Mouse (Mus musculus) cerebellum, adult 11-12 months (tissue): ENCODE data around the gene Zfpm1.
"Not testable (repeated sequence)": the region's sequence is repeated elsewhere in the genome, so short reads cannot be mapped to it uniquely, and the experiment has no call there.

Source experiments
- DNase-seq: peaks from one replicate; pipeline ENCODE4 v3.0.0; 2022

Gene Zfpm1

DNA sequence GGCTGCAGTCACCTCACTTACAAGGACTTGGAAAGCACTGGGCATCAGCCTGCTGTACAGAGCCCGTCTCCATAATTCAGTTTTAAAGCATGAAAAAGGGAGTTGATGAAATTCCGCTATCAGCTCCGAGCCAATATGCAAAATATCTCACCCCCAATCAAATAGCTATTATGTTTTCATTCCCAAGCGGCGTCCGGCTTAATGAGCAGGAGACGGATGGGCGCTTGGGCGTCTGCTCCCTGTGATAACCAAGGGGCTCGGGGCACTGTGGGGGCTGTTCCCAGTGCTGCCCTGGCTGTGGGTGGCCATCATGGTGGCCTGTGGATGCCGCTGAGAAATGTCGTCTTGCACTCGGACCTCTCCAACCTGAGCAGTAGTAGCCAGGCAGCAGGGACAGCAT, 19.1 kb downstream of the Zfpm1 start:
- DNase-seq = no peak

DNA sequence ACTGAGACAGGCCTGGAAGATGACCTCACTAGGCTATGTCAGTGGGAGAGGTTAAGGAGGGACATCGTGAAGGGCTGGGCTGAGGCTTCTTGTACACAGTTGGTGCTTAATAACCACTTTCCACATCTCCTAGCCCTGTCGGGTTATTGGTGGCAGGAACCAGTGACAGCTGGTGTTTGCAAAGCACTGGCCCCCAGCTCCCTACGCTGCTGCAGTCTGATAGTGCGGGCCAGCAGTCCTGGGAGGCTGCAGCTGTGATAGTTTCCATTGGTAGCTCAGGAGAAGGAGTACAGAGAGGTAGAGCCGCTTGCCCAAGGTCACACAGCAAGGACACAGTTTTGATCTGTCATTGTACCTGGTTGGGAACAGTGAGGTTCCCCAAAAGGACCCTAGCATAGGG, 19.9 kb downstream of the Zfpm1 start:
- DNase-seq = no peak

DNA sequence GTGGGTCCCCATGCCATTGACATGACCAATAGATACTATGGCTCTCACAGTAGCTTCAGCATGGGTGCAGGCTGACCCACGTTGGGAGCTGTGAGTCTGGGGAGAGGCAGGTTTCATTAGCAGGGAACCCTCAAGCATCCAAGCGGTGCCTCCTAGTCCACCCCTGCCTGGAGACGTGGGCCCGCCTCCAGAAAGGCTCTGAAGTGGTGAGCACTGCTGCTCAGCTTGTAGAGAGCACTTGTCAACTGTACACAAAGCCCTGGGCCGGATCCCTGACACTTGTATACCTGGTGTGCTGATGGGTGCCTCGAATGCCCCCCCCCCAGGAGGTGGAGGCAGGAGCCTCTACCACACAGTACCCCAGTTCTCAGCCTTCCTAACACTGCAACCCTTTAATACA, 21.5 kb downstream of the Zfpm1 start:
- no peak for DNase-seq

DNA sequence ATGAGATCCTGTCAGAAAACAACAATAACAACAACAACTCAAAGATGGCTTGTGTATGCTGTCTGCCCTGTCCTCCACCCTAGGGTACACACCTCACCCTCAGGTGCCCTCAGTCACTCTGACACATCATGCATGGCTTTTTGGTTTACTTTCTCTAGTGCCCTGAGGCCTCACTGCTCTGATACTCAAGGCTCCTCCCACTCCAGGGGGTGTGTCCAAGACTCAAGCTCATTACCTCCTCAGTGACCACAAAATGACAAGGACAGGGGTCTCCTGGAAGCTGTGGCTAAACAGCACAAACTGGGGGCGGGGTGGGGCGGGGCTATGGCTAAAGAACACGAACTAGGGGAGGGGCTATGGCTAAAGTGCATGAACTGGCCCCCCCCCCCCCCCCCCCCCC, 22.1 kb downstream of the Zfpm1 start:
- no peak for DNase-seq

DNA sequence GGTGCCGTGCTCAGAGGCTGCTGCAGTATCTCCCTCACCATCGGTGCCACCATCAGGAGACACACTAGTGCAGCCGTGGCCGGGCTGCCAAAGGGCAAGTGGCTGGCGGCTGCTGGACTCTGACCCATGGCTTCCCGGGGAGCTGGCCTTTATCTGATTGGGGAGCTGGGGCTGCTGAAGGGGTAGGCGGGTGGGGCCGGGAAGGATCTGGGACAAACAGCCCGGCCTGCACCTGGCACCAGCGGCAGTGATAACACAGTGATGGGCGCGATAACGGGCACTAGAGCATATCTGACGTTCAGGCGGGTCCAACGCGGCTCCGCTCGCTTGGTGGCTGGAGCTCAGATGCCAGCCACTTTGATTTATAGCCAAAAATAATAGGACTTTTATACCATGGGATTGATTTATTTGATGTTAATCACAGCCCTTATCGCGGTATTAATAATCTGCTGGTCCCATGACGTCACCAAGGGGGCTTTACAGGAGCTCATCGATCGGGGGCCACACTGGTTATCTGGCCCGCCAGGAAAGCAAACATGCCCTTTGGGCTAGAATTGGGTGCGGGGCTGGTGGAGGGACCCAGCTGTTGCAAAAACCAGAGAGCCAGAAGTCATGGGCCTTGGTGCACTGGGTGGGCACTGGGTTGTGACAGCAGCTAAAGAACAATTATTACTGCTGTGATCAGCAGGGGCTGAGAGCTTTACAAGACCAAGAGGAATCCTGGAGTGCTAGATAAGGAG, 24.9 kb downstream of the Zfpm1 start:
- DNase-seq = no peak

DNA sequence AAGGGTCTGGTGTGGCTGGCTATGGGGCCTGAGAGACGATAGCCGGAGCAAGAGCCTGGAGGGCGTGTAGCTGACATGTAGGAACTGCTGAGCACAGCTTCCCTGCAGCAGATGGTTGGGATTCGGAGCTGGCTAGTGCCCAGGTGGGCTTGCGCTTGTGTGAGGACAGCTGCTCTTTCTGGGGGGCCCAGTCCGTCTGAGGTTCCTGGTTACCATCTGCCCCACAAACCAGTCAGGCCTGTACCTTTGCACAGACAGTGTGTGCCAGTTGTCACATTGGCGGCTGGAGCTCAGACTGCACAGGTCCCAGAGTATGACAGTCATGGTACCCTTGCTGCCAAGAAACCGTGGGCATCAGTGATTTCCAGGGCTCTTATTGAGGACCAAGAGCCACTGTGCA, 25.9 kb downstream of the Zfpm1 start:
- peak; percentile 54 for DNase-seq

DNA sequence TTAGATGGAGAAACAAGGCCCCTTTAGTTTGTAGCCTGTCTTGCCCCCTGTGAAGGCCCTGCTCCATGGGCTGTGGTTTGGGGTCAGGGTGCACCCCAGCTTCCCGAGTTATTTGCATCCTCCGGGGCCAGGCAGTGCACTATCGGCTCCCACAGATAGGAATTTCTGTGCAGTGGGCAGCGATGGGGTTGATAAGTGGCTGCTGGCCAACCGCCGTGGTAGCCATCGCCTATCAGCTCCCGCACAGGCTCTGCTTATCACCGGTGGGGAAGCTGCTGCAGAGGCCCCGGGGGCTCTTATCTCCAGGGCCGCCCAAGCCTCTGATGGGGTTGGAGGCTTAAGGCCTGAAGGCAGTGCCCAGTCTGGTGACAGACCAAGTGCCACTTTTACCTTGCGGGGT, 27.3 kb downstream of the Zfpm1 start:
- no peak for DNase-seq

DNA sequence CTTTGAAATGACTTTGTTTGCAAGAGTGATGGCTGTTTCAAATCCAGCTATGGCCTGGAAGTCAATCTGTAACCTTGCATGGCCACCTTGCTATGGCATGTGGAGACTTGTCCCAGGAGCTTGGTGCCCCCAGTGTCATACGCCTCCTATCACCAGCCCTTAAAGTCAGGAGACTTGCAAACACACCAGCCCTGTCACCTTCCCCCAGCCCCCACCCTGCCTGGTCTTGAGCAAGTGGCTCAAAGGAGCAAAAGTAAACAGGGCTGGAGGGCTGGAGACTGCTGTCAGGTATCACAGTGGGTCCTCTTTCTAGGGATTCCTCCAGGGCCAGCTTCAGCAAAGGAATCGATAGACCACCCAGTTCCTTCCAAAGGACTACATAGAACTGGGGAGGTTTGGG, 29.2 kb downstream of the Zfpm1 start:
- no peak for DNase-seq

DNA sequence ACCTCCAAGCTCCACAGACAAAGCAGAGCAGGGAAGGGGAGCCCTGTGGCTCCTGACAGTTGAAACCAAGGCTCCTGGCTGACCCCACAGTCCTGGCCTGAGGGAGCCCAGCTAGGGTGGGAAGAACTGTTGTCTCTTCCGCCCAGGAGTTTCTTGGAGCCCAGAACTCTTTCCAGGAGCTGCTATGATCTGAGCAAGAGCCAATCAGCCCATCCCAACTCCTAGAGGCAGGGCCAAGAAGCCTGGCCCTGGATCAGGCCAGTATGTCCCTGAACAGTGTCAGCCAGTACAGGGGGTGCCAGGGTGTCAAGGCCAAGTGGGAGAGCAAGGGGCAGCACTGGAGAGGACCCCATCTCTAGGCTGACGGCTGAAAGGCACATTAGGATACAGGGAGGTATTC, 30.6 kb downstream of the Zfpm1 start:
- DNase-seq = no peak

DNA sequence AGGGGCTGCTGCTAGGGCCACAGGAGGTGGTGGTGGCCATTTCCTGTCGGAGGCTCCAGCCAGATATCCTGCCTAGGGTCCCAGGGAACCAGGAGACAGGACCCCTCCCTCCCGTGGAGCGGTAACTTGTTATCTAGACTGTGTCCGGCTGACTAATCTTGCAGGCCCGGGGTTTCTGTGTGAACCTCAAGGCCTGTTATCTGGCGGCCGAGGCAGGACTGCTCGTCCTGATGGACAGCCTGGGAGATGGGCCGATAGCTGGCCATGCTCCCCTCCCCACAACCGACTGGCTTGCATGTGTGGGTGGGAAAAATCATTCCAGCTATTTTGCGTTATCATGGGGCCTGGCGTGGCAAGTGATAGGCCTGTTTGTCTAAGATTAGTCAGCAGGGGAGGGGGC, 31.4 kb downstream of the Zfpm1 start:
- no peak for DNase-seq

DNA sequence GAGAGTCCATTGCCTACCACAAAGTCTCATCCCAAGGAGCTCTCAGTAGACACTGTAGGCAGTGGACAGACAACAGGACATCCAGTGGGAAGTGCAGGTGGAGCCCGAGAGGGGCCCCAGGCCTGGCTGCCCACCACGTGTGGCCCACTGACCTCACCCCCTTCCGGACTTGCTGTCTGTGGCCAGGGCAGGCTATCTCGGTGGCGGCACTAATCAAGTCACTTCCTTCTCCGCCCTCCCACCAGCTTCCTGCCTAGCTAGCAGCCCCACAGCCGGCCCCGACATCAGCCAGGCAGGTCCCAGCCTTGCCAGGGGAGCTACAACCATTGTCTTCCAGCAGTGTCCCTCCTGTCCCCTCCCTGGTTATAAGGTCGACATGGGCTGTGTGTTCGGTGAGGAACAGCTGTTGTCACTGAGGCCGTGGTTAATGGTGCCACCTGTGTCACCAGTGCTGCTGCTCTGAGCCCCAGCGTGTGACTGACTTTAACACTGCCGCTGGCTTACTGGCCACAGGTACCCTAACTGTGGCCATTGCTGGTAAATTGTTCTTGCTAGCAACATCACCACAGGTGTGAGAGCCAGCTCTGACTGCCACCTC, 33.1 kb downstream of the Zfpm1 start:
- DNase-seq = no peak

DNA sequence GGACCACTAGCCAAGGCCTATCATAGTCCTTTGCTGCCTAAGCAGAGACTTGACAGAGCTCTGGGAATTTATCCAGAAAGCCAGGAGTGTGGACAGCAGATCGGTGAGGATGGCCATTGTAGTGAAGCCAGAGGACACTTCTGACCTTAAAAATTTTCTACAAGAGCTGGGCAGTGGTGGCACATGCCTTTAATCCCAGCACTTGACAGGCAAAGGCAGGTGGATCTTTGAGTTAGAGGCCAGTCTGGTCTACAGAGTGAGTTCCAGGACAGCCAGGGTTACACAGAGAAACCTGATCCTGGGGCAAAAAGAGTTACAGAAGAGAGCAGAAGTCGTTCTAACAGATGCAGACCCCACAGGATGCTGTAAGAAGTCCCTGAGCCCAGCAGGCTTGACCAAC, 34.5 kb downstream of the Zfpm1 start:
- DNase-seq = no peak

DNA sequence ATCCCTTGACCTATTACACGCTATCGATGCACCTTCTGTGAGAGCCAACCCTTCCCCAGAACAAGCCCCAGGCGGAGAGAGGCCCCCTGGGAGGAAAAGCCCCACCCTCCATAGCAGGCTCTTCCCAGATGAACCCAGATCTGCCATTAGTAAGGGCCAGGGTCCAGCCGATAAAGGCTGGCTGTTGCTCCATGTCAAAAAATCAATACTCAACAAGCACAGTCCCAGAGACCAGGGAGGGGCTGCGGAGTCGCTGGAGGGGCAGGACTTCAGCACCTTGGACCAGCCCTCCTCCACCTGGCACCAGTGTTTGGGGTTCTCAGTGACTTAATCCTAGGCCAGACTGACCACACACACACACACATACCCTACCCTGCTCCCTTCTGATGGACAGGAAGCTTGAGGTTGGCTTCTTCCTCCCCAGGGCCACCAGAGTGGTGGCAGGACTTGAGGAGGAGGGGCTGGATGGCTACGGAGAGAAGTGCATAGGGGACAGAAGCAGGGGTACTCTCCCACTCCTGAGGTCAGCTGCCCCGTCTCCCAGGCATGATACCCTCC, 36.1 kb downstream of the Zfpm1 start:
- no peak for DNase-seq

DNA sequence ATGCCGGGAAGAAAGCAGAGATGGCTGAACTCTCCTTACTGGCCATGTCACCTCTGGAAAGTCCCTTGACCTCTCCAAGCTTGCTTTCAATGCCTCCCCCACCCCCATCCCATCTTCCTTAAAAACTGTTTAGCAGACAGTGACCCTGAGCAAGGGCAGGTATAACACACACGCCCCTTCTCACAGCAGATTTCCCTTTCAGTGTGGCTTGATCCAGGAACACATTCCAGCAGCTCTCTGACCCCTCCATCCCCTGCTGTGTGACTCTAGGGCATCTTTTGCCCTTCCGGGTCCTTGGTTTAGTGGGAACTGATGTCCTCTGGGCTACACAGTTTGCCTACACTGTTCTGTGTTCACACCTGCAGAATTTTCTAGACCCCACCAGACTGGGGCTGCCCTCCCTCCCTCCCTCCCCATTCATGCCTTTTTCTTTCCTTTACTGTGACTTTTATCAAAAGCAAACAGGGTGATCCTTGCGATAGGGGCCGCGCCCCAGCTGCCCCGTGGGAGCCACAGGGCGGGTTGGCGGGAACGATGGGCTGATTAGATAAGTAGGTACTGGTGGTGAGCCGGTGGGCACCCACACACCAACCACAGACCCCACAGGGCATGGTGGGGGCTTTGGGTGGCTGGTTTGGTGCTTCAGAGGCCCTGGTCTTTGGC, 37.2 kb downstream of the Zfpm1 start:
- no peak for DNase-seq

DNA sequence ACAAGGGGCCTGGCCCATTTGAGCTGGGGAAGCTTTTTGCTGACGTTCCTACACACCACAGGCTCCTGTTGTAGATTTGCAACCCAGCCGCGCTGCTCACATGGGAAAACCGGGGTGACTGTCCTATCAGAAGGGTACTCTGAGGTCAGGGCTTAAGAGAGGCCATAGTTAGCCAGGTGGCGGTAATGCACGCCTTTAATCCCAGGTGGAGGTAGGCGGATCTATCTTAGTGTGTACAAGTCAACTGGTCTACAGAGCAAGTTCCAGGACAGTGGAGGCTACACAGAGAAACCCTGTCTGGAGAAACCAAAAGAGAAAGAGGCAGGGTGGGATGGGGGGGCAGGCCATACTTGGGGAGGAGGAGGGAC, 37.8 kb downstream of the Zfpm1 start:
- no peak for DNase-seq

DNA sequence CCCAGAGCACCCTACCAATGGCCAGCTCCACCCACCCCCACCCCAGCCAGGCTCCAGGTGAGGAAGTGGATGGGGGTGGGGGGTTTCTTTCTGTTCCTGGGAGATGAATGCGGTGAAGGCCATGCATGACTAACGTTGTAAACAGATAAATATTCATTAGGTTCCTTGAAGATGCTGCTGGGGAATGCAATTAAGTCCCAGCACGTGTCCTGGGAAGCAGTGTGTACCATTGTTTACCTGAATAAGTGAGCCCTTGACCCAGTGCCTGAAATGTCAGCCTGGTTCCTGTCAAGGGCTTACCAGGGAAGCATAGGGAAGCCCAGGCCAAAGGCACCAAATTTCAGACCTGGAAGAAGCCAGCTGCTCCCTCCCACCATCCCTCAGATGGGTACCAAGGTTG, 38.6 kb downstream of the Zfpm1 start:
- no peak for DNase-seq

DNA sequence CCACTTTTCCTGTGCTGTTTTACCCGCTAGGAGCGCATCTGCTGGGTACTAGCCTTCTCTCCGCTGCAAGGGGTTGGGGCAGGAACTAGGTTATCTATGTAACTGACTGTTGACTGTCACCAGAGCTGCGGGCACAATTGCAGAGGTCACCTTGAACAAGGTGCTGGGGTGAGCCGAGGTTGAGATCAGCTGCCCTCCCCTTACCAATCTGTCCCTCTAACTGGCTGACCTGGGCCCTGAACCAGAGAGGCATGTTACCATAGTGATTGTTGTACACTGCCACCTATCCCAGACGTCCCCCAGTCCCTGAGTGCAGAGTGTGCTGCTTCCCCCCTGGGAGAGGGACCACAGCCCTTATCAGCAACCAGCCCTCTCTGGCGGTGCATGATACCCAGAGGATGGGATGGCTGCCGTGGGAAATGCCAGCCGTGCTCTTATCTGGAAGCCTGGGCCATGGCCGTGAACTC, 39.5 kb downstream of the Zfpm1 start:
- DNase-seq = no peak

DNA sequence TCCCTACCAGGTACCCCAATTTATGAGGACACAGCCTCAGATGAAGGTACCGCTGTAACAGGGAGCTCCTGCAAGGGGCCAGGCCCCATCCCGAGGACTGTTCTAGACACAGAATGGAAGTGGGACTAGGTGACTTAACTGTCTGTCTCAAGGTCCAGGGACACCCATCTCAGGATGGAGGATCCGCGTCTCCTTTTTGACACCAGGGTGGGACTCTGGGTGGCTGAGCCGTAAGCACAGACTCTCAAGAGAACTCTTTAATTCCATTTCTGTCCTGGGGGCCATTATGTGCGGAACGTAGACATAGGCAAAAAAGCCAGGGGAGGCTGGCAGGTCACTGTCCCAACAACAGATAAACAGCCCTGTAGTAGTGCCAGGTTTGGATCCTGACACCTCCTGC, 40.2 kb downstream of the Zfpm1 start:
- DNase-seq = no peak

DNA sequence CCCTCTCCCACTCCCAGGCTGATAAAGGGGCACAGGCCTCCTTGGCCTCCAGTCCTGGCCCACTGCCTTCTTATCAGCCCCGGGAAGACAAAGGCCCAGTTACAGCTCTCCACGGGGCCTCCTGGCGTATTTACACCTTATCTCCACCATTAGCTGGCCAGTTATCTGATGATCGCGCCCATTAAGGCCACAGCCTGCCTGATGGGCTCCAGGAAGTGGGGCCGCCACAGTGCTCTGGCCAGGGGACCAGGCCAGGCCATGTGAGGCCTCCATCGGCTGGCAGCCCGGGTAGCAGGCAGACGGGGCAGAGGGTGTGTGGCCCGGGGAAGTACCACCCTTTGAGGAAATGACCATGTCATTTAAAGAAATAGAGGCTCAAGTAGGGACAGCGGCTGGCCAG, 40.9 kb downstream of the Zfpm1 start:
- DNase-seq = no peak

DNA sequence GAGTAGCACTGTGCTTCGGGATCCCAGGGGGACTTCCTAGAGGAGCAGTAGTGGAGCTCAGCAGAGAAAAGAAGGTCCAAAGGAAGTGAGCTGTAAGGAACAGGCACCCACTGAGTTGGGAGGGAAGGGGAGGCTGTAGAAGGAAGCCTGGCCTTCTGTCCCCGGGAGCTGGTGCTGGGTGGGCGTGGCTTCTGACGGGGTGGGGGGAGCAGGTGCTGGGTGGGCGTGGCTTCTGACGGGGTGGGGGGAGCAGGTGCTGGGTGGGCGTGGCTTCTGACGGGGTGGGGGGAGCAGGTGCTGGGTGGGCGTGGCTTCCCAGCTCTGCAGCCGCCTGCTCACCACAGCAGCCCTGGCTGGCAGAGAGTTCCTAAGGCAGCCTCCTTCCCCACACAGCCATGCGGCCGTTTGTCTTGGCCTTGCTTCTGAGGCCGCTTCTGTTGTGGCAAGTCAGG, 42.0 kb downstream of the Zfpm1 start:
- not testable (repeated sequence) for DNase-seq

DNA sequence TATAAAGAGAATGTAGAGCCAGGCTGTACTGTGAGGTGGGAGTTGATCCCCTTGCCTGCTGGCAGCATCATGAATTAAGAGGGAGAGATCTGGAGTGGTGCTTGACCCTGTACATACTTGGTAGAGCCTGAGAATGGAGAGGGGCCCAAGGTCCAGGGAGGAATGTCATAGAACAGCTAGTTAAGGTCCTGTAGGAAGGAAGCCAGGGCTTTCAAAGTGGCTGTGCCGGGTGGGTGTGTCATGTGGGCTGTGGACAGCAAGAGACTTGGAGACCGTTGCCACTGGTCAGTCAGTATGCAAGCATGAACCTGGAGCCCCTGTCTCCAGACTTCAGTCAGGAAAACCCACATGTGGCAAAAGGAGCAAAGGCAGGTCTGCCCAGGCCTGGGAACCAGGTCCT, 43.3 kb downstream of the Zfpm1 start:
- DNase-seq = no peak

DNA sequence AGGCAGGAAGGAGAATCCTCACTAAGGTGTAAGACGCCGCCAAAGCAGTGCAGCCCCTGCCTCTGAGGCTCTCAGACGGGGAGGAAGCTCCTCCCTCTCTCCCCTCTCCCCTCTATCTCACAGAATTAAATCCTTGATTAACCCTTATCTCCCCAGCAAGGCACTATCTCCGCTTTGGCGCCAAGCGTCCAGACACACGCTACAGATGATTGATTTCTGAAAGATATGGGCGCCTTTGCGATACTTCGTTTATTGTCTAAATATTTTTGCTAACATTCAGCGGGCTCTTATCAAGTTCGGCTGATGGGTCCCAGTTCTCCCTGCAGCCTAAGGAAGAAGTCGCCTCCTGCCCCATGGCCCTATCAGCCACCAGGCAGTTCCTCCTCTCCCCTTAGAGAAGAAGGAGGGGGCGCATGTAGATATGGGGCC, 44.2 kb downstream of the Zfpm1 start:
- DNase-seq = no peak

DNA sequence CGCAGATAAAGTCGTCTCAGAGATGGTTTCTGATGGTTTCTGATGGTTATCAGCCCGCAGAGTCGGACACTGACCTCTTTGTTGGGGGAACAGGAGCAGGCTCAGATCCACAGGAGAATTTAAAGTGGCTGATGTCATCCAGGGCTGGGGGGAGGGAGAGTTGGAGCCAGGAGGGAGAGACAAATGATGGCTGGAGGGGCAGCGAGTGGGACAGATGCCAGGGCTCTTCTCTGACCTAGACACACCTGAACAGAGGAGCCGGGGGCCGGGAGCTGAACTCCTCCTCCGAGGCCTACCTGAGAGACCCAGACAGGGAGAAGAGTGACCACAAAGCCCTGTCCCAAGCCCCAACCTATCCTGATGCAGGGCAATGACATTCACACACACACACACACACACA, 47.1 kb downstream of the Zfpm1 start:
- DNase-seq = no peak
